Mouse (Mus musculus) neural tube, embryonic 14.5 days (tissue): Measurements from ENCODE around the gene Sh3d19. TPM values are rescaled to one million over a fixed set of nuclear protein-coding genes. Genes with fewer than 3 reads are reported as not detected.

ENCODE experiments used
- ATAC-seq: fragments of 200-750 bp; cut with Nextera tagmentation; 2 replicates; pipeline ENCODE4 v1.8.0; 2017; ENCODE audit warnings: low read depth, mild to moderate bottlenecking, moderate TSS enrichment, moderate library complexity
- H3K27ac ChIP-seq: fragments of 300-500 bp; sonication (generic); 2 replicates; pipeline ENCODE4 v1.5.1; 2014; ENCODE audit warnings: low read depth, mild to moderate bottlenecking, control low read depth, low read length, moderate library complexity, mixed read lengths
- H3K27me3 ChIP-seq: fragments of 300-500 bp; sonication (generic); 2 replicates; pipeline ENCODE4 v1.6.1; 2014; ENCODE audit warnings: low read length; ENCODE audit not compliant: control insufficient read depth, insufficient read depth
- H3K36me3 ChIP-seq: fragments of 300-500 bp; sonication (generic); 2 replicates; pipeline ENCODE4 v1.6.1; 2014; ENCODE audit warnings: low read length, mixed read lengths; ENCODE audit not compliant: control insufficient read depth, insufficient read depth
- H3K4me1 ChIP-seq: fragments of 300-500 bp; sonication (generic); 2 replicates; pipeline ENCODE4 v1.6.1; 2014; ENCODE audit warnings: low read length; ENCODE audit not compliant: control insufficient read depth, insufficient read depth
- H3K4me2 ChIP-seq: fragments of 300-500 bp; sonication (generic); 2 replicates; pipeline ENCODE4 v1.6.1; 2014; ENCODE audit warnings: mild to moderate bottlenecking, low read depth, low read length, control low read depth
- H3K4me3 ChIP-seq: fragments of 300-500 bp; sonication (generic); 2 replicates; pipeline ENCODE4 v1.5.1; 2014; ENCODE audit warnings: low read depth, low read length, control low read depth, mixed read lengths
- H3K9ac ChIP-seq: fragments of 300-500 bp; sonication (generic); replicated peaks from 2 replicates; pipeline ENCODE4 v1.6.1; 2014; ENCODE audit warnings: low read depth, mild to moderate bottlenecking, control low read depth, low read length, mixed read lengths
- H3K9me3 ChIP-seq: fragments of 300-500 bp; sonication (generic); 2 replicates; pipeline ENCODE4 v1.6.1; 2016; ENCODE audit warnings: low read length; ENCODE audit not compliant: control insufficient read depth
- WGBS: fragments of 180-500 bp; shearing (Covaris S2); extraction: QIAGEN DNeasy Blood & Tissue Kit; methylation state at CpG from one replicate; pipeline ENCODE4 v1.1.7; 2014; 5-methylcytosine and 5-hydroxymethylcytosine counted together
- polyA plus RNA-seq: library from polyadenylated mRNA; unstranded; fragments of >200 nt; fragmentation: Nextera tagmentation; extraction: Ambion mirVana; gene quantifications from 2 replicates; pipeline ENCODE4 v1.2.1, GENCODE M21; 2014

The Sh3d19 gene
- polyA plus RNA-seq, 1 experiment from 2014 or later = 15.5 TPM

GRCm38 (mm10) chr3:85931859-85932258 lies 39.0 kb upstream of the Sh3d19 start:
- Histone ChIP-seq H3K9ac (no peak overlapping the region), H3K27me3 (no peaks in the 10 kb centered on the region), H3K27ac (no peak overlapping the region), H3K4me3 (no peak overlapping the region), H3K4me2 (no peak overlapping the region), H3K4me1 (no peaks in the 10 kb centered on the region), H3K9me3 (no peaks in the 10 kb centered on the region), H3K36me3 (no peaks in the 10 kb centered on the region)
- WGBS = 85% methylated on average over 6 of the region's 6 CpGs
- no peak for ATAC-seq

GRCm38 (mm10) chr3:85933586-85933985 lies 37.3 kb upstream of the Sh3d19 start:
- no peak overlapping the region for H3K9ac ChIP-seq
- H3K4me1 ChIP-seq = no peaks in the 10 kb centered on the region
- H3K27me3 ChIP-seq = no peaks in the 10 kb centered on the region
- WGBS = 94% methylated on average over 5 of the region's 5 CpGs
- no peaks in the 10 kb centered on the region for H3K36me3 ChIP-seq
- H3K4me3 ChIP-seq = no peak overlapping the region
- no peak for ATAC-seq
- no peak overlapping the region for H3K27ac ChIP-seq
- H3K4me2 ChIP-seq = no peak overlapping the region
- H3K9me3 ChIP-seq = no peaks in the 10 kb centered on the region

GRCm38 (mm10) chr3:85950914-85951313 lies 20.0 kb upstream of the Sh3d19 start:
- Histone ChIP-seq H3K4me1 (no peaks in the 10 kb centered on the region), H3K27me3 (no peaks in the 10 kb centered on the region), H3K27ac (no peak overlapping the region), H3K9me3 (no peaks in the 10 kb centered on the region), H3K4me2 (no peak overlapping the region), H3K36me3 (no peaks in the 10 kb centered on the region), H3K9ac (no peak overlapping the region), H3K4me3 (no peak overlapping the region)
- 72% methylated on average over 4 of the region's 4 CpGs for WGBS
- ATAC-seq = no peak

GRCm38 (mm10) chr3:85952696-85953283 lies 18.1 kb upstream of the Sh3d19 start:
- H3K4me2 ChIP-seq = no peak overlapping the region
- H3K27ac ChIP-seq = no peak overlapping the region
- no peaks in the 10 kb centered on the region for H3K9me3 ChIP-seq
- ATAC-seq = no peak
- no peaks in the 10 kb centered on the region for H3K4me1 ChIP-seq
- 91% methylated on average over 10 of the region's 10 CpGs for WGBS
- no peak overlapping the region for H3K4me3 ChIP-seq
- no peak overlapping the region for H3K9ac ChIP-seq
- H3K27me3 ChIP-seq = no peaks in the 10 kb centered on the region
- H3K36me3 ChIP-seq = no peaks in the 10 kb centered on the region

- H3K4me1 ChIP-seq = no peaks in the 10 kb centered on the region
- no peaks in the 10 kb centered on the region for H3K27me3 ChIP-seq
- no peaks in the 10 kb centered on the region for H3K36me3 ChIP-seq
- H3K4me3 ChIP-seq = no peak overlapping the region
- no peaks in the 10 kb centered on the region for H3K9me3 ChIP-seq
- no peak overlapping the region for H3K27ac ChIP-seq
- no peak for ATAC-seq
- no peak overlapping the region for H3K9ac ChIP-seq
- WGBS = 66% methylated on average over 9 of the region's 9 CpGs
- no peak overlapping the region for H3K4me2 ChIP-seq
Measured at GRCm38 (mm10) chr3:85955269-85955668, 15.6 kb upstream of the Sh3d19 start.

- H3K4me2 ChIP-seq = no peak overlapping the region
- no peaks in the 10 kb centered on the region for H3K27me3 ChIP-seq
- H3K9ac ChIP-seq = no peak overlapping the region
- H3K4me1 ChIP-seq = no peaks in the 10 kb centered on the region
- no peaks in the 10 kb centered on the region for H3K9me3 ChIP-seq
- 86% methylated on average over 5 of the region's 5 CpGs for WGBS
- no peak overlapping the region for H3K27ac ChIP-seq
- no peak overlapping the region for H3K4me3 ChIP-seq
- ATAC-seq = no peak
- no peaks in the 10 kb centered on the region for H3K36me3 ChIP-seq
Measured at GRCm38 (mm10) chr3:85955704-85956103, 15.2 kb upstream of the Sh3d19 start.

- no peaks in the 10 kb centered on the region for H3K36me3 ChIP-seq
- H3K4me1 ChIP-seq = no peaks in the 10 kb centered on the region
- H3K4me3 ChIP-seq = no peak overlapping the region
- no peak overlapping the region for H3K9ac ChIP-seq
- no peaks in the 10 kb centered on the region for H3K9me3 ChIP-seq
- H3K4me2 ChIP-seq = no peak overlapping the region
- H3K27me3 ChIP-seq = no peaks in the 10 kb centered on the region
- 76% methylated on average over 1 of the region's 1 CpGs for WGBS
- no peak for ATAC-seq
- H3K27ac ChIP-seq = no peak overlapping the region
Measured at GRCm38 (mm10) chr3:85959669-85960068, 11.2 kb upstream of the Sh3d19 start.

GRCm38 (mm10) chr3:85961134-85961533 lies 9.8 kb upstream of the Sh3d19 start:
- Histone ChIP-seq H3K4me3 (no peak overlapping the region), H3K9me3 (no peaks in the 10 kb centered on the region), H3K9ac (no peak overlapping the region), H3K27ac (no peak overlapping the region), H3K36me3 (no peaks in the 10 kb centered on the region), H3K4me2 (no peak overlapping the region), H3K4me1 (no peaks in the 10 kb centered on the region), H3K27me3 (no peaks in the 10 kb centered on the region)
- ATAC-seq = no peak
- 57% methylated on average over 5 of the region's 5 CpGs for WGBS

GRCm38 (mm10) chr3:85965479-85965878 lies 5.4 kb upstream of the Sh3d19 start:
- no peaks in the 10 kb centered on the region for H3K9me3 ChIP-seq
- H3K36me3 ChIP-seq = no peaks in the 10 kb centered on the region
- ATAC-seq = no peak
- 94% methylated on average over 4 of the region's 4 CpGs for WGBS
- H3K9ac ChIP-seq = no peak overlapping the region
- no peak overlapping the region for H3K4me2 ChIP-seq
- no peaks in the 10 kb centered on the region for H3K4me1 ChIP-seq
- no peak overlapping the region for H3K27ac ChIP-seq
- no peaks in the 10 kb centered on the region for H3K27me3 ChIP-seq
- no peak overlapping the region for H3K4me3 ChIP-seq
